Mouse (Mus musculus) WW6 (cell line): ENCODE data around the gene Nkd1.

Experiments
- DNase-seq: peaks from one replicate; pipeline ENCODE4 v3.0.0-alpha.2; 2013; ENCODE audit warnings: low read depth, low spot score

Gene Nkd1

GRCm38 (mm10) chr8:88520985-88521527 lies at the start of gene Nkd1:
Gene Nkd1, plus strand, starts transcription at chr8:88521354.
- peak; percentile 55 for DNase-seq

DNA sequence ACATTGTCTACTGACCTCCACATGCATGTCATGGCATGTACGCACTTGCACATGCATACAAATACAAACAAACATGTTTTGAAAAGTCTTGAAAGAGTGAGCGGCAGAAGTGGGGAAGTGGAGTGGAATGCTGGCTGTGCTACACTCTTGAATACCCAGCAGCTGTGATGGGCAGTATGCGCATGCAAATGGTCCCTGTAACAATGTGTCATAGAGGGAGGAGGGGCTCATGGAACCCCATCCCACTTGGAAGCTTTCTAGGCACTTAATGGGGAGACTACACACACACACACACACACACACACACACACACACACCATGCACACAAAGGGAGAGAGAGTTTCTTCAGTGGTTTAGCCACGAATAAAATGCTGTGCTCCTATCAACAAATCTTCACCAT lies 39.9 kb upstream of the Nkd1 start:
- DNase-seq, result no peak

- no peak for DNase-seq
Measured at GRCm38 (mm10) chr8:88488391-88488829, 32.7 kb upstream of the Nkd1 start.

DNA sequence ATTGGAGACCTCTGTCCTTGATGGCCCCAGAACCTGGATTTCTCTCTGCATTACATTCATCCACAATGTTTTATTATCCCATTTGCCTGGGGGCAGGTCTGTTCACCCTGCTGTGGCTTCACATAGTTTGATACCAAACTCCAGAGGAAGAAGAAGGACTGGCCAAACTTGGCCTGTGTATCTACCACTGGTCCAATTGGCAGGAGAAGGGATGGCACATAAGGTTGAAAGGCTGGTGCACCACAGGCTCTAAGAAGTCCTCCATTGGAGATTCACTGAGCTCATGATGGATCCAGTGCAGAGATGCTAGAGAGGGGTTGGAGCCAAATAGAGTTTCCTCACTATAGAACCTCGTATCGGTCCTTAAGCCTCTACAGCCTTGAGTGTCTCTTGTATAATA lies 27.1 kb upstream of the Nkd1 start:
- DNase-seq, result no peak

DNA sequence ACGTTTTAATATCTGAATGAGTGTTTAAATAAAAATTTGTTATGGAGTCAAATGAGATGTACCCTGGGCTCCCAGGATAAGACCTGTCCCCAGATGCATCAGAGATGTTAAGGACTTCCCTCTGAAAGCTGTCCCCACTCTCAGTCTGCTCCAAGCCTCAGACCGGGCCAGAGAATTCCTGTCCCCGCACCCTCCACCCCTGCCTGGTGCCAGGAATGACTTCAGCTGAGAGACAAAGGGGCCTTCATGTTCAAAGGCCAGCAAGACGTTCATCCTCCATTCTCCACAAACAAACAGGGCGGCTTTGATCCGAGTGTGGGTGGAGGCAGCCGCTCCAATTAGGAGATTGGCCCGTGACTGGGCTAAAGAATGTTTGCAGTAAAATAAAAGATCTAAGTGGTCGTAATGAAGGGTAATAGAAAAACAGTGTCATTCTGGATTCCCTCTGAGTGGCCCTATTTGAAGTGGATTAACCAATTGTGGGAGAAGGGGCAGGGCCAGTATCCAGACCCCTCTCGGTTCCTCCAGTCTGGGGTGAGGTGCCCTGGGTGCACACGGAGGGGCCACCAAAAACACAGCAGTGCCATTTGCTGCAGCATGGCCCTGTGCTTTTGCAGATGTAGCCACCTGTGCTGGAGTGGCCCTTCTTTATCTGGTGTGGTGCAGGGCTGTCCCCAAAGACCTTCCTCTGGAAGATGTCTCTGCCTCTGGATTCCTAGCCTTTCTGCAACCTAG lies 25.9 kb upstream of the Nkd1 start:
- DNase-seq, result no peak

DNA sequence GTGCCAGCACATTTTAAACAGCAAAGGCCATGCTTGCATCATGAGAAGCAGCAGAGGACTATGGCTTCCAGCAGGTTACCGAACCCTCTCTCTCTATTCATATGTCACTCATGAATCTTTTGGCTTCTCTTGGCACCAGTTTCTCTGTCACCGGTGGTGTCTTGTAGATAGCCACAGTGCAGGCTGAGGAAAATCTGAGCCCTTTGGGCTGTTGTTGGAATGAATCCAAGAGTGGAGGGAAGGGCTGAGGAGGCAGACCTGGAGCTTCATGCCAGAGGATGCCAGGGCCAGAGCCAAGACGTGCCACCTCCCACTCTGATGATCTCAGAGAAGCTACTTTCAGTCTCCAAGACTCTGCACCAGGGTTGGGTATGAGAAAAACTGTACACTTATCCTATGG lies 19.0 kb upstream of the Nkd1 start:
- DNase-seq, result no peak

GRCm38 (mm10) chr8:88506981-88507380 lies 14.2 kb upstream of the Nkd1 start:
- no peak for DNase-seq

DNA sequence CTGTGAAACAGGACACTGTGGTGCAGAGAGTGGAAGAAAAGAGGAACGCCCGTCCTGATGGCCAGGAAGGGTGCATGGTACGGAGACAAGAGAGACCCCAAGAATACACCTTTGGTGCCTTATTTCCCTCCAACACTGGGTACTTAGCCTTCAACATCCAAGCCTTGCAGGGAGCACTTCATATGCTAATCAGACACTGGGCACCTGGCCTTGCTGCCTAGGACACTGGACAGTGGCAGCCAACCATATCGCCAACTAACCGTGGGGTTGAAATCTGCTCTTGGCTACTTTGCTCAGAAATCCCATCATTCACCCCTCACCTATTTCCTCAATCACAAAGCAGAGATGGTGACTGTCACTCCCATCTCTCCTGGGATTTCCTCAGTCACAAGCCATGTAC lies 10.1 kb upstream of the Nkd1 start:
- DNase-seq, result no peak

DNA sequence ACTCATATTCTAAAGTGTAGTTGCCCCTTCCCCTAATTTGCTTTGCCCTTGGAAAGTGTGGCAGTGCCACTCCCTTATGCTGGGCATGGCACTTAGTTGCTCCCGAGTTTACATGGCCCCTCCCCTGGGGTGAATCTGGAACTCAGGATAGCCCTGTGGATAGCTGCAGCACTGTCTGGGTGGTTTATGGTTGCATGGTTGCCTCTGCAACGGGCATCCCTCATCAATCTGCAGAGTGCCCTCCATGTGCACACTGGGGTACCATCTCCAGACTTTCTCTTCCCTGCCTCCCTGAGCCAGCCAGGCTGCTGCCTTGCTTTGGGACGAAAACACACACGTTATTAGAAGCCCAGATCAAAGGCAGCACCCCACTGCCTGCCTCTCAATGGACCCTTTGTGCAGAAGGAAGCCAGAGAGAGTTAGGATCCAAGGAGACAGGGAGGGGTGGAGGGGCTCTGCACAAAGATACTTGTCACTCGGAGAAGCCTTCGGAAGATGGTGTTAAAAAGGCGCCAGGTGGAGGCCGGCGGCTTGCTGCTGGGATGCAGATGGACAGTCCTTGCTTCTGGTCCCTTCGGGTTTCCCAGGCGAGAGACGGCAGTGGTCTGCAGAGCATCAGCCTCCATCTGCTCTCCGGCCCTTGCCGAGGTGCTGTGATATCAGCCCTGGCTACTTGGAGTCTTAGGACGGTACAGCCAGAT lies 8.9 kb upstream of the Nkd1 start:
- DNase-seq, result no peak

DNA sequence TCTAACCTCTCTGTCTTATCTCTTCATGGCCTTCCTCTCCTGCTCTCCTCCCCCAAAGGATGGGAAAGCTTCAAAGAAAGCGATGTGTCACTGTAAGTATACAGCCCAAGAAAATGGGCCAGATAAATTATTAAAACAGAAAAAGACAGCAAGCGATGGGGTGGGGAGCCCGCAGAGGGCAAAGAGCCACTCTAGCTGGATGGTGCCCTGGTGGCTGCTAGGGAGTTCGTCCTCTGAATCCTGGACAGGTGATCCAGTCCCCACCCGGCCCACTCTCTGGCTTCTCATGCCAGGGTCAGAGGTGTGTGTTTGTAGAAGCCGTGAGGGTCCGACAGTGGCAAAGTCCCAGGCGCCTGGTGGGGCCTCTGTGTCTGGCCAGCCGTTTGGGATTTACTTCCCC lies 3.1 kb upstream of the Nkd1 start:
- DNase-seq, result no peak

DNA sequence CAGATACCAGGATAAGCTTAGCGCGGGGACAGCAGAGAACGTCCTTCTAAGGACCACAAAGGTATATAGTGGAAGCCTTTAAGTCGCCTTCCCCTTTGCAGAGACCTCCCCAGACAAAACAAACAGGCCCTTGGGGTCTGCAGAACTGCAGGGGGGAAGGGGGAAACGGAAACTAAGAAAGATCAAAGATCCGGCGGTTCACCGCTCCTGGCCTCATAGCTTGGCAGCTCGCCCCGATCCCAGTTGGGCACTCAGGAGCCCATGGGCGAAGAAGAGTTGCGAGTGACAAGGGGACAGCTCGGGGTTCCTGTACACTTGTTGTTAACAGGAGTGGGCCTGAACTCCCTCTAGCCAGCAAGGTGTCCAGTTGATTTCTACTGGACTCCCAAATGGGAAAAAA lies 773 bp upstream of the Nkd1 start:
- DNase-seq, result no peak

GRCm38 (mm10) chr8:88521541-88522414 lies 624 bp downstream of the Nkd1 start:
- no peak for DNase-seq

GRCm38 (mm10) chr8:88522433-88523030 lies 1.4 kb downstream of the Nkd1 start:
- no peak for DNase-seq

DNA sequence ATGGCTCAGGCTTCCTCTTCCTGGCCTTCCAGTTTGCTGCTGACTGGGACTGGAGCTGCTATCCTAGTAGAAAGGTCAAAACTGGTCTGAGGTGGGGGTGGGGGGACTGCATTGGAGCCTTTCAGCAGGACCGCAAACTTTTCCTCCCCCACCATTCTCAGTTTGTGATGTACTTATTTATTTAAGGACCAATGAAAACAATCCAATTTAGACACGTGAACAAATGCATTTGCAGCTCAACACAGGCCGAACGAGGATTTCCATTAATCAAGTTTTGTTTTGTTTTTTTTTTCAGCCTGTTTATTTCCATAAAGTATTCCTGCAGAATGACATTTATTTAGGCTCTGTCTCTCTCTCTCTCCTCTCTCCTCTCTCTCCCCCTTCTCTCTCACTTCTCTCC lies 2.5 kb downstream of the Nkd1 start:
- DNase-seq, result no peak

DNA sequence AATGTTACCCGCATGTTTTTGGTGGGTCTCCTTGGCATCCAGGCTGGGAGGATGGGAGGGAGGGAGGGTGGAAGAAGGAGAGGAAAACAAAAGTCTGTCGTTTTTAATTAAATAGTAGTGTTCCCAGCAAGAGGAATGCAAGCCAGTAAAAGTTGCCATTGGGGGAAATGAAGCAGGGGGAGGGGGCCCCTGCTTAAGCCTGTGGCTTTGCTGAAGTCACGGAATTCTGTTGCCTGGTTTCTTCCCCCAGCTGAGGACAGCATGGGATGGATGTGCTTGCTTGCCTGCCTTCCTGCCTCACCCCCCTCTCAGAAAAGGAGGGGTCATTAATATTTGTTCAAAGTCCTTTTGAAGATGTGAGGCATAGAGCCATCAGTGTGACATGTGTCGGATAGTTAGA lies 3.0 kb downstream of the Nkd1 start:
- no peak for DNase-seq

- DNase-seq, result no peak
Measured at GRCm38 (mm10) chr8:88524851-88525250, 3.7 kb downstream of the Nkd1 start.

- DNase-seq, result no peak
Measured at GRCm38 (mm10) chr8:88526296-88526695, 5.1 kb downstream of the Nkd1 start.

DNA sequence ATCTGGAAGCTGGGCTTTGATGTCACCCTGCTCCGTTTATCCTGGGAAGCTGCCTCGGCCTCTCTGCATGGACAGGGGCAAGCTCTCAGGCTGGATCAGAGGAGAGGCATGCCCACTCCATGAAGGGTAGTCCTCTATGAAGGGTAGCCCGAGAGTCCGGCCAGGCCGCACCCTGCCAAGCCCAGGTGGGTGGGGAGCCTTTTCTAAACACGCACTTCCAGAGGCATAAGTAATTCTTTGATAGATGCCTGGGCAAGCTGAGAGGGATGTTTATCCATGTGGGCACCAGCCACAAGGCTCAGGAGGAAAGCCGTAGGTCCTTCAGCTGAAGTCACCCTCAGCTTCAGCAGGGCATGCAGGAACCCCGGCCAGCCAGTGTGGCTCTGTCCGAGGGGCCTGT lies 7.0 kb downstream of the Nkd1 start:
- no peak for DNase-seq

DNA sequence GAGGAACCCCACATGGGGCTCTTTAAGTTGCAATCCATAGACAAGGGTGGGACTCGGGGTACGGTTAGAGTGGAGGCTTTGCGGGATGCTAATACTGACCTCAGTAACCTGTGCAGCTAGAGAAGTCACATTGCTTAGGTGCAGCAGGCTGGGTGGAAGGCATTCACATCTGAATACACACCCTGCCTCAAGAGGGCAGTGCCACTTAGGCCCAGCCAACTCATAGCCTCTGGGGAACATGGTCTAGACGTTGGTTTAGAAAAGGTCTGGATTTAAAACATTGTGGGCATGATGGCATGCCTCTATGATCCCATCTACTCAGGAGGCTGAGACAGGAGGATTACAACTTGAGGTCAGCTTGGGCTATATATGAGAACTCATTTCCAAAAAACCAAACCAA lies 8.6 kb downstream of the Nkd1 start:
- DNase-seq, result no peak

DNA sequence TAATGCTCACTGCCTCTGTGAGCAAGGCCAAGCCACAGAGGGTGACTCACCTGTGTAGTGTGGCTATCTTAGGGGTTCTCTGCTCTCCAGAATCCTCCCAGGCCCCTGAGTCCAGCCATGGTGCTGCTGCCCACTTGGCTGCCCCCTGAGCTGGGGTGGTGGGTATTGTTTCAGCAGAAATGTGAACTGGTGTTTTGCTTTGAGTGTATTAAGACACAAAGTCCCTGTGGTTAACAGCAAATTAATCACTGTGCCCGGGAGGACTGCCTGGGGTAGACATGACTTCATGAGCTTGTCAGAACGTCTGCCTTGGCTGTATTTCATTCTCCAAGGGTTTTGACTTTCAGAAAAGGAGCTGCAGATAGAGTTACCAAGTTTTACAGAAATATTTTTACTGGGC lies 15.9 kb downstream of the Nkd1 start:
- no peak for DNase-seq
